Mouse (Mus musculus) gastrocnemius, postnatal 14 days (tissue): Measurements from ENCODE around the gene Gm10217. TPM values are rescaled to one million over a fixed set of nuclear protein-coding genes. Genes with fewer than 3 reads are reported as not detected.

Experiments
- DNase-seq: peaks from one replicate; pipeline ENCODE4 v3.0.0; 2021; ENCODE audit warnings: mixed read lengths
- intact Hi-C: fragments of 180-260 bp; cut with DNase I; formaldehyde crosslinking; loops from one replicate; pipeline ENCODE4 v1.15.1; 2025; ENCODE audit warnings: low total_unique reads
- long read RNA-seq, 2 experiments: library from polyadenylated mRNA; stranded (forward); transcript quantifications; one replicate each; pipeline ENCODE4 v2.0.0; 2021
- total RNA-seq, 2 experiments: library from RNA; stranded (reverse); gene quantifications; 2 replicates each; pipeline ENCODE4 v1.2.3; 2021

The Gm10217 gene
- total RNA-seq: not detected
- long read RNA-seq, experiment 1: 0 reads
- long read RNA-seq, experiment 2: 0 reads

- intact Hi-C loops: no loop called here
- no peak for DNase-seq
These were observed at the start of gene Gm10217 for GRCm38 (mm10) chr8:9863951-9864350. Gm10217 (plus strand) TSS chr8:9864251.

GRCm38 (mm10) chr8:9824770-9825169 is 39.3 kb upstream of the Gm10217 start:
- intact Hi-C loops: no loop called here
- no peak for DNase-seq

GRCm38 (mm10) chr8:9840257-9840656 is 23.8 kb upstream of the Gm10217 start:
- DNase-seq: no peak
- intact Hi-C loops: no loop called here

GRCm38 (mm10) chr8:9859286-9859685 is 4.8 kb upstream of the Gm10217 start:
- intact Hi-C loops: no loop called here
- no peak for DNase-seq

- DNase-seq: no peak
- intact Hi-C loops: no loop called here
These were observed 3.4 kb upstream of the Gm10217 start for GRCm38 (mm10) chr8:9860539-9861203.

- no peak for DNase-seq
- intact Hi-C loops: no loop called here
These were observed 1.1 kb downstream of the Gm10217 start for GRCm38 (mm10) chr8:9865150-9865549.

GRCm38 (mm10) chr8:9868094-9868493 is 4.0 kb downstream of the Gm10217 start:
- intact Hi-C loops: no loop called here

GRCm38 (mm10) chr8:9876241-9876640 is 12.2 kb downstream of the Gm10217 start:
- intact Hi-C loops: no loop called here
- no peak for DNase-seq

More at GRCm38 (mm10) chr8:9868094-9868493, 4.0 kb downstream of the Gm10217 start:
- DNase-seq: no peak

- no peak for DNase-seq
- intact Hi-C loops: no loop called here
These were observed 15.9 kb downstream of the Gm10217 start for GRCm38 (mm10) chr8:9879921-9880320.

GRCm38 (mm10) chr8:9886714-9887113 is 22.7 kb downstream of the Gm10217 start:
- intact Hi-C loops: no loop called here
- DNase-seq: no peak

- no peak for DNase-seq
- intact Hi-C loops: no loop called here
These were observed 35.1 kb downstream of the Gm10217 start for GRCm38 (mm10) chr8:9899199-9899598.

- no peak for DNase-seq
- intact Hi-C loops: no loop called here
These were observed 35.6 kb downstream of the Gm10217 start for GRCm38 (mm10) chr8:9899673-9900072.

Other genes with a start within 250 kb of the Gm10217 start
- under 1 TPM; 0.45 to 0.58 TPM for gene Fam155a, start 93.1 kb upstream of the Gm10217 start, total RNA-seq
- gene Lig4, start 113.4 kb downstream of the Gm10217 start, total RNA-seq: 1 to 10 TPM; 3.4 to 3.5 TPM
- 1 to 10 TPM; 9.5 to 9.7 TPM for gene Abhd13, start 113.5 kb downstream of the Gm10217 start, total RNA-seq
- gene Tnfsf13b, start 142.2 kb downstream of the Gm10217 start, total RNA-seq: under 1 TPM; 0.60 to 0.74 TPM